Mouse (Mus musculus) bone marrow macrophage, adult 2 months (primary cell): ENCODE measurements around the gene Grm7. TPM values are rescaled to one million over a fixed set of nuclear protein-coding genes. Genes with fewer than 3 reads are reported as not detected.

Experiments
- H3K27ac ChIP-seq: 2 replicates; pipeline ENCODE4 v1.5.1; 2012; ENCODE audit warnings: low read depth, low read length; ENCODE audit not compliant: insufficient read depth
- H3K4me1 ChIP-seq: 2 replicates; pipeline ENCODE4 v1.6.1; 2012; ENCODE audit warnings: low read length; ENCODE audit not compliant: control insufficient read depth, insufficient read depth
- H3K4me3 ChIP-seq: 2 replicates; pipeline ENCODE4 v1.5.1; 2012; ENCODE audit warnings: mild to moderate bottlenecking, low read length, moderate library complexity; ENCODE audit not compliant: insufficient read depth
- CTCF ChIP-seq: IDR thresholded peaks from 2 replicates; pipeline ENCODE4 v1.5.1; 2012; ENCODE audit warnings: low read depth, mild to moderate bottlenecking, low read length, moderate library complexity
- POLR2A ChIP-seq: IDR thresholded peaks from 2 replicates; pipeline ENCODE4 v1.6.1; 2012; ENCODE audit warnings: mild to moderate bottlenecking, low read depth, low read length, borderline replicate concordance
- polyA plus RNA-seq: library from polyadenylated mRNA; stranded (reverse); fragments of >200 nt; gene quantifications from 2 replicates; pipeline ENCODE4 v1.2.4, GENCODE M21; 2012; ENCODE audit not compliant: missing spikeins, insufficient read depth, insufficient read length

The Grm7 gene
- polyA plus RNA-seq, 1 experiment = not detected

DNA sequence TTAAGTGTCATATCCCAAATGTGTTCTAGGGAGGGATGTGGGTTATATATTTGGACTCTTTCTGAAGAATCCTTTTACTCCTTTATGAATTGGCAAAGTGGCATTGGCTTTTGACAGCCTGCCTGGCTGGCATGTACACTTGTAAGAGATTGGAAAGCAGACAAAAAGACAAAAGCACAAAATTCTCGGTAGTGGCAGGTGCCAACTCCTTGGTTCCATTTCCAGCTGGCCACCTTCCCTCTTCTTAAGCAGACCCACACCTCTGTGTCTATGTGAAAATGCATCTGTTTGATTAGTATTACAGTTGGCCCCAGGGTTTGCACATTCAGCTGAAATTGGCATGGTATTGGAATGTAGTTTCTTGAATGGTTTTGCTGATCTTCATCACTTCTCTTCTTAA is 460.1 kb downstream of the Grm7 start:
- Histone ChIP-seq H3K4me1 (no peaks in the 10 kb centered on the region), H3K27ac (no peak overlapping the region)
- TF ChIP-seq POLR2A = no peak
- TF ChIP-seq CTCF = no peak

DNA sequence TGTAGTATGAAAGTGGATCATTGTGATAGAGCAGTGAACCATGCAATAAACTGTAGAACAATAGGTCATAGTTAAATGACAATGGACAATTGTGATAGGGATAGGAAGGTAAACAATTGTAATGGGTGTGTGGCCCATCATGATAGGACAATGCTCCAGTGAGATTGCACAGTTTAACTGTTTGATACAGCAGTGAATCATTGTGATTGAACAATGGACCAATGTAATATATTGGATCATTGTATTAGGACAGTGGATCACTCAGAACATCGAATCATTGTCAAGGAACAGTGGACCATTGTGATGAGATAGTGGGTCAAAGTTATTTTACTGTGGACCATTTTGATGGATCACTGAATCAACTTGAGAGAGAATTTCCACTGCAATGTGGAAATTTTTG is 515.7 kb downstream of the Grm7 start:
- Histone ChIP-seq H3K4me3 (no peak overlapping the region), H3K4me1 (no peaks in the 10 kb centered on the region), H3K27ac (no peak overlapping the region)
- TF ChIP-seq CTCF (no peak), POLR2A (no peak)

More for the DNA sequence above, 460.1 kb downstream of the Grm7 start:
- no peak overlapping the region for H3K4me3 ChIP-seq

DNA sequence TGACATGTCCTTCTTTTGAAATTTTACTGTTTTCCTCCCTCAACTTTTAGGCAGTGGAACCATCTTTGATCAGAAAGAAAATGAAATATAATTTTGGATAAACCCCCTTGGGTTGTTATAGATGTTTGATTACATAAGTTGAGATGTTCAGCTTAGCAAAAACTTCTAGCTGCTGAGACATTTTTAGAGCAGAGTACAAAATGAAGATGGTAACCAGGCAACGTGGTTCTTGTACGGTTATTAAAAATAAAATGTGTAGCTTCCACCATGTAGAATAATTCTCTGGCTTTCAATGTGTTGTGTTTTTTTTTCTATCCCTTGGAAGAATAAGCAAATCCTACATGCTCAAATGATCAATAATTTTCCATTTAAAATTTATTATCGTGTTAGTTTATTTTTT is 550.0 kb downstream of the Grm7 start:
- Histone ChIP-seq H3K4me3 (no peak overlapping the region), H3K4me1 (no peaks in the 10 kb centered on the region), H3K27ac (no peak overlapping the region)
- TF ChIP-seq CTCF (no peak), POLR2A (no peak)

DNA sequence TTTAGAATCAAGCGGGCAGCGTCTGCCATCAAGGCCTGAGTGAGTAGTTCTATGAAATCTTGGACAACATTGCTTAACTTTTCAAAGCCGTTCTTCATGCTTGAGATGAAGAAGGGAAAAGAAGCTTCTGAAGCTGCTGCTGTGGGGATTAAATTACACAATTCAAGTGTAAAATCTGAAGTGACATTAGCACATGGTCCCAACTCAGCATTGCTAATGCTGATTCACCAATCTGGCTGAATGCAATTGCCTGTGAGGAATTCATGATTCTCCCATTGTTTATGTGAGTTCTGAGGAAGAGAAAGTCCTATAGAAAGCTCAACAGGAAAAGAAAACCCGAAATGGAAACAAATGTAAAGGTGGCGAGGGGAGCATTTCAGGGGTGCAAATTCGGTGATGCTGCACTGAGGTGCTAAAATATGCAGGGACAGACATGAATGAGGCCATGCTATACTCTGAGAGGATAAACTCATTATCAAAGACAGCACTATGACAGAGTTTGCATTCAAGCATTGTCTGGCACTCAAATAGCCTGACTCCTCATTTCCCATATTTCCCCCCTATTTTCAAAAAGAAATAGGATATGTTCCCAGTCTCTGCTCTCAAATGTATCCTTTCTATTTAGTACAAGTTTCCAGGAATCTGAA is 575.8 kb downstream of the Grm7 start:
- Histone ChIP-seq H3K4me1 (no peaks in the 10 kb centered on the region), H3K4me3 (no peak overlapping the region), H3K27ac (no peak overlapping the region)
- no peak for TF ChIP-seq POLR2A
- no peak for TF ChIP-seq CTCF

DNA sequence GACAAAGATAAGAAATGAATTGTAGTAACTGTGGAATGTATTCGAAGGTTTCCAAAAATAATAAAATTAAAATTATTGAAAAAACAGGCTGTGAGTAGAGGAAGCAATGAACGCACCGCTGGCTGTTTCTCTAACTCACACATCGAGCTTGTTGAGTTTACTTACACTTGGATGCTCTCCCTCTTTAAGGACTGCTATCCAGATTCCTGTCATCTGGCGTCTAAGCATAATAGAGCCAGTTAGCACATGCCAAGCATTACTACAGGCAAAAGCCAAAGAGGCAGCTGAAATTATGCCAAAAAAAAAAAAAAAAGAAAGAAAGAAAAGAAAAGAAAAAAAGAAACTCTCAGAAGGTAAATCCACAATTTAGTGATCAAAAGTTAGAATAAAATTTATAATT is 609.8 kb downstream of the Grm7 start:
- no peaks in the 10 kb centered on the region for H3K4me1 ChIP-seq
- no peak overlapping the region for H3K27ac ChIP-seq
- TF ChIP-seq CTCF (no peak), POLR2A (no peak)
- no peak overlapping the region for H3K4me3 ChIP-seq

DNA sequence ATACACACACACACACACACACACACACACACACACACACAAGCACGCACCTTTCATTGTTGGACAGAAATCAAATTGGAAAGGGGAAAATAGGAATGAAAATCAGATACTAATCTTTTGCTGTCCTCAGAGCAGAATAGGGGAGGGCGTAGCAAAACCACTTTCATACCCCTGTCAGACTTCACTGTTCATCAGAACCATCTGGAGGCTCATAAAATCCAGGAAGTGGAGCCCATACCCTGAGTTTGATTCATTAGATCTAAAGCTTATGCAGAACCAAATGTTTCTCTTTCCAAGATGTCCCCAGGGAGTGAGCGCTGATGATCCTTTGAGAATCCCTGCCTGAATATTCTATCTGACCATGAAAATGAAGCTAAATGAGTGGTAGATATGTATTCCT is 611.6 kb downstream of the Grm7 start:
- H3K4me3 ChIP-seq = no peak overlapping the region
- H3K4me1 ChIP-seq = no peaks in the 10 kb centered on the region
- no peak for TF ChIP-seq CTCF
- no peak for TF ChIP-seq POLR2A
- no peak overlapping the region for H3K27ac ChIP-seq

DNA sequence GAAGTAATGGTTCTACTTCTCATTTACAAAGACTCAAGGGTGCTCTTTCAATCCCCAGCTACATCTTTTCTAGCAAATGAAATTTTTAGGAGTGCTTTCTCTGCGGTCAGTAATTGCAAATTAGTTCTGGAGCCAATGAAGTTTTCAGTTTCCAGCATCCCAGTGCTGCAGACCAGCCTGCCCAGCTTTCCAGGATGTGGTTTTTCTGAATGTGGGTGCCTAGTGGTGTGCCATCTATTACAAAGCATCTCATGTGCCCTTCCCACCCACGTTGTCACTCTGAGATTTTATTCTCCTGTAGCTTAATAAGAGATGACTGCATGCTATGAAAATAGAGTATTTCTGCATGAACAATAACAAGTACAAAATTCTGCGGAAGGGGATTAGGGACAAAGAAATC is 612.9 kb downstream of the Grm7 start:
- Histone ChIP-seq H3K4me3 (no peak overlapping the region), H3K27ac (no peak overlapping the region), H3K4me1 (no peaks in the 10 kb centered on the region)
- TF ChIP-seq POLR2A (no peak), CTCF (no peak)

DNA sequence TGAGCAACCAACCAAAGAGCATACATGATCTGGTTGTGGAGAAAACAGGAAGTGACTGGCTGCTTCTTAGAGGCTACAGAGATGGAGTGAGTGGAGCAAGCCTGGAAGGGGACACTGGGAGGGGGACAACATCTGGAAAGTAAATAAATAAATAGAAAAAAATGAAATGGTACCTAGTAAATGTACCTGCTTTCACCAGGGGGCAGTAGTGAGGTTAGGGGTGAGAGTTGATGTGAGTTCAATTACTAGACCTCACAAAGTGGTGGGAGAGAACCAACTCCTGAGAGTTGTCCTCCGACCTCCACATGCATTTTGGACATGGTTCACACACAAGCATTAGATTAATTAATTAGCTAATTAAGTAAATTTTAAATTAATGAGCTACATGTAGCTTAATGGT is 615.8 kb downstream of the Grm7 start:
- TF ChIP-seq POLR2A (no peak), CTCF (no peak)
- Histone ChIP-seq H3K27ac (no peak overlapping the region), H3K4me3 (no peak overlapping the region), H3K4me1 (no peaks in the 10 kb centered on the region)

DNA sequence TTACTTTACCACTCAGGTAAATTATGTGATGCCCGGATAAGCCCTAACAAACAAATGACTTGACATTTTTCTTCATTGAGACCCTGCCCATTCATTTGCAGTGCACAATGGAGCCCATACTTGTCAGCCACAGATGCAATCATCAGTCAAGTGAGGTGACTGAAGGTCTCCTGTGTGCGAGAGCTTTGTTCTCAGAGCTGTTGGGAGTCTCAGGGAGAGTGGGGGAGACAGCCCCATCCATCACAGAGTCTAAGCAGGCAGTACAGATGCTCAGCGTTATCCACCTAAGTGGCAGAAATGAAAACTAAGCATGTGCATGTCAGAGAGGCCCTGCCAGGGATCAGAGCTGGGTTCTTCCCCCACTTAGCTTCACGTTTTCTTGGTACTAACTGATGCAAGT is 631.3 kb downstream of the Grm7 start:
- Histone ChIP-seq H3K4me1 (no peaks in the 10 kb centered on the region), H3K4me3 (no peak overlapping the region), H3K27ac (no peak overlapping the region)
- no peak for TF ChIP-seq CTCF
- TF ChIP-seq POLR2A = no peak

DNA sequence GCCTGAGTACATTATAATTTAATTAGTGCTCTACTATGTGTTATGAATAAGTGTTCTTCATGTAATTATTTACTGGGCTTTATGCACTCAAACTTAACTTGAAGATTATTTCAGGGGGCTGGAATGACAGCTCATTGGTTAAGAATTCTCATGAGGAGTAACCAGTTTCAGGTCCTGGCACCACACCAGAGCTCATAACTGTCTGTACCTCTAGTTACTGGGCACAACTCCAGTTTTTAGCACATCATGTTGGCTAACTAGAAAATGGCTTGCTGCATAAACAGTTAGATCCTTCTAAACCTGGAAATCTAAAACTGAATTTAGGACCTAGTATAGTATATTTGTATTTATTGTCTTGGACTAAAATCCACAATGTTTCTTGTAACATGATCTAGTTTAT is 633.1 kb downstream of the Grm7 start:
- Histone ChIP-seq H3K4me1 (no peaks in the 10 kb centered on the region), H3K4me3 (no peak overlapping the region), H3K27ac (no peak overlapping the region)
- TF ChIP-seq CTCF (no peak), POLR2A (no peak)

DNA sequence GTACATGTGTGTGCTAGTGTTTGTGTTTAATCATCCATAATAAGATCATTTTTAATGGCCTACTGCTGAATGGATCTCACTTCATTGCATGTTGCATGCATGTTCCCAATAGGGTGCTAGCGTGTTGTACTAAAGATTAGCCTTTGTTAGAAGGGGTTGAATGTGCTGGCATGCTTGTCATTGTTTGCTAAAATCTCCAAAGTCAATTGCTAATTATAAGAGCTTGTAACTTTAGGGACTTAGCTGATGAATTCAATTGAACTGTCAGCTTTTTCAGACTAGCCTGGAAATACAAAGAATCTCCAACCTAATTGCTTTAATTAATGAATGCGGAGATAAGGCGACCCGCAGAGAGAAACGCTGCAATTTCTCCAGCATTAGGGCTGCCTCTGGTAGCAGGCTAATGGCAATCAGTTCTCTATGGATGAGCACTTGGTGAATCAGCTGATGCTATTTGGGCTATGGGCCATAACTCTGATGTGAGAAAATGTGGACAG is 648.2 kb downstream of the Grm7 start:
- TF ChIP-seq CTCF (no peak), POLR2A (no peak)
- no peaks in the 10 kb centered on the region for H3K4me1 ChIP-seq
- H3K4me3 ChIP-seq = no peak overlapping the region
- H3K27ac ChIP-seq = no peak overlapping the region
